Mouse (Mus musculus) liver, embryonic 14.5 days (tissue): ENCODE measurements around the gene Sec14l3. TPM values are rescaled to one million over a fixed set of nuclear protein-coding genes. Genes with fewer than 3 reads are reported as not detected.

Experiments used
- ATAC-seq: fragments of 200-750 bp; cut with Nextera tagmentation; 2 replicates; pipeline ENCODE4 v1.8.0; 2017; ENCODE audit warnings: moderate number of reproducible peaks, mild to moderate bottlenecking, moderate library complexity; ENCODE audit not compliant: insufficient read depth
- DNase-seq, 3 experiments: peaks; one replicate each; pipeline ENCODE4 v3.0.0-alpha.2; 2012 to 2013; ENCODE audit warnings: low read depth in 3 of 3, low spot score in 3 of 3
- H3K27ac ChIP-seq: fragments of 300-500 bp; sonication (generic); 2 replicates; pipeline ENCODE4 v1.5.1; 2014; ENCODE audit warnings: moderate library complexity, mild to moderate bottlenecking, control low read depth, inconsistent platforms
- H3K27me3 ChIP-seq: fragments of 300-500 bp; sonication (generic); 2 replicates; pipeline ENCODE4 v1.6.1; 2014; ENCODE audit warnings: mild to moderate bottlenecking, low read length, moderate library complexity; ENCODE audit not compliant: control insufficient read depth, insufficient read depth
- H3K36me3 ChIP-seq: fragments of 300-500 bp; sonication (generic); replicated peaks from 2 replicates; pipeline ENCODE4 v1.6.1; 2014; ENCODE audit warnings: low read depth; ENCODE audit not compliant: control insufficient read depth, insufficient read depth
- H3K4me1 ChIP-seq, 2 experiments: fragments of 200-500 bp in 1 of 2; fragments of 300-500 bp in 1 of 2; sonication (generic) in 1 of 2; replicated peaks; 2 replicates each; pipeline ENCODE4 v1.6.1; 2012 to 2014; ENCODE audit warnings: antibody characterized with exemption in 1 of 2, inconsistent platforms in 1 of 2, low read length in 1 of 2; ENCODE audit not compliant: control insufficient read depth in 2 of 2, insufficient read depth in 2 of 2
- H3K4me2 ChIP-seq: fragments of 300-500 bp; sonication (generic); 2 replicates; pipeline ENCODE4 v1.6.1; 2014; ENCODE audit warnings: low read depth, mild to moderate bottlenecking, control low read depth, moderate library complexity
- H3K4me3 ChIP-seq, 2 experiments: fragments of 200-500 bp in 1 of 2; fragments of 300-500 bp in 1 of 2; sonication (generic) in 1 of 2; 2 replicates each; pipeline ENCODE4 v1.5.1; 2012 to 2014; ENCODE audit warnings: low read depth in 2 of 2, low read length in 2 of 2, mild to moderate bottlenecking in 2 of 2, control low read depth in 1 of 2, inconsistent platforms in 1 of 2, moderate library complexity in 1 of 2; ENCODE audit not compliant: insufficient read depth in 1 of 2
- H3K9ac ChIP-seq: fragments of 300-500 bp; sonication (generic); replicated peaks from 2 replicates; pipeline ENCODE4 v1.6.1; 2014; ENCODE audit warnings: mild to moderate bottlenecking, control low read depth, moderate library complexity
- H3K9me3 ChIP-seq: fragments of 300-500 bp; sonication (generic); 2 replicates; pipeline ENCODE4 v1.6.1; 2016; ENCODE audit warnings: low read length, mixed read lengths; ENCODE audit not compliant: control insufficient read depth
- CTCF ChIP-seq: IDR thresholded peaks from 2 replicates; pipeline ENCODE4 v1.5.1; 2016; ENCODE audit warnings: antibody characterized with exemption, low read depth, control low read depth
- EP300 ChIP-seq: IDR thresholded peaks from 2 replicates; pipeline ENCODE4 v1.6.1; 2016; ENCODE audit warnings: antibody characterized with exemption, low read depth
- WGBS: fragments of 180-500 bp; shearing (Covaris S2); extraction: QIAGEN DNeasy Blood & Tissue Kit; methylation state at CpG from one replicate; pipeline ENCODE4 v1.1.7; 2014; ENCODE audit not compliant: insufficient replicate concordance; 5-methylcytosine and 5-hydroxymethylcytosine counted together
- polyA plus RNA-seq, 2 experiments: library from polyadenylated mRNA; depleted of rRNA in 1 of 2; stranded (reverse) in 1 of 2; unstranded in 1 of 2; fragments of >200 nt; fragmentation: Nextera tagmentation in 1 of 2; extraction: Ambion mirVana in 1 of 2; gene quantifications; 2 replicates each; pipeline versions ENCODE4 v1.2.1 to v1.2.3; 2012 to 2014

Gene Sec14l3
- polyA plus RNA-seq, 2 experiments = not detected

- no peak overlapping the region for H3K4me3 ChIP-seq
- H3K4me1 ChIP-seq = peaks cover 0 to 2% of the 10 kb centered on the region in 2 experiments; a peak in 1 of 4 replicates
- TF ChIP-seq EP300 = no peak
- no peak for TF ChIP-seq CTCF
- H3K4me2 ChIP-seq = no peak overlapping the region
- H3K36me3 ChIP-seq = no peaks in the 10 kb centered on the region
- no peak overlapping the region for H3K9ac ChIP-seq
- 55% methylated on average over 9 of the region's 9 CpGs for WGBS
- H3K9me3 ChIP-seq = no peaks in the 10 kb centered on the region
- ATAC-seq = no peak
- H3K27me3 ChIP-seq = no peaks in the 10 kb centered on the region
- H3K27ac ChIP-seq = no peak overlapping the region
- no peak for DNase-seq
Measured at GRCm38 (mm10) chr11:4027561-4028334, 36.9 kb upstream of the Sec14l3 start.

- DNase-seq (no peak), ATAC-seq (no peak)
- Histone ChIP-seq H3K9ac (no peak overlapping the region), H3K27me3 (no peaks in the 10 kb centered on the region), H3K36me3 (no peaks in the 10 kb centered on the region), H3K9me3 (no peaks in the 10 kb centered on the region), H3K4me1 (no peaks in the 10 kb centered on the region; a peak in 1 of 4 replicates), H3K4me2 (no peak overlapping the region), H3K4me3 (no peak overlapping the region), H3K27ac (no peak overlapping the region)
- 60% methylated on average over 4 of the region's 4 CpGs for WGBS
- TF ChIP-seq EP300 = no peak
- peak; percentile 22; the same call in 1 of the 2 replicates for TF ChIP-seq CTCF
Measured at GRCm38 (mm10) chr11:4029343-4029742, 35.3 kb upstream of the Sec14l3 start.

GRCm38 (mm10) chr11:4031126-4031941 lies 33.3 kb upstream of the Sec14l3 start, which contains the start of gene Sec14l4:
Gene Sec14l4, plus strand, starts transcription at chr11:4031462.
- Histone ChIP-seq H3K9me3 (no peaks in the 10 kb centered on the region), H3K27ac (no peak within 1 kb of the TSS), H3K36me3 (no peaks in the 10 kb centered on the region), H3K9ac (no peak within 1 kb of the TSS), H3K4me3 (0 out of 4 replicates have a peak within 1 kb of the TSS, but pooled peaks of 1 of the 2 experiments have one; percentile 10), H3K27me3 (no peaks in the 10 kb centered on the region), H3K4me2 (peak within 1 kb of the TSS; percentile 34), H3K4me1 (peaks cover 0 to 2% of the 10 kb centered on the region in 2 experiments; a peak in 1 of 4 replicates)
- WGBS = 47% methylated on average over 16 of the region's 16 CpGs
- no peak for DNase-seq
- TF ChIP-seq CTCF (no peak), EP300 (no peak)
- peak; percentile 48; the same call in 1 of the 2 replicates for ATAC-seq

GRCm38 (mm10) chr11:4031961-4032360 lies 32.7 kb upstream of the Sec14l3 start:
- no peak for ATAC-seq

More at GRCm38 (mm10) chr11:4031961-4032360, 32.7 kb upstream of the Sec14l3 start:
- Histone ChIP-seq H3K9me3 (no peaks in the 10 kb centered on the region), H3K36me3 (no peaks in the 10 kb centered on the region), H3K27me3 (no peaks in the 10 kb centered on the region), H3K27ac (no peak overlapping the region), H3K4me1 (peaks cover 0 to 2% of the 10 kb centered on the region in 2 experiments; a peak in 1 of 4 replicates), H3K4me2 (peak overlapping the region; percentile 34), H3K4me3 (0 out of 4 replicates have a peak overlapping the region, but pooled peaks of 1 of the 2 experiments have one; percentile 10), H3K9ac (no peak overlapping the region)
- no peak for DNase-seq
- WGBS = 45% methylated on average over 12 of the region's 12 CpGs
- no peak for TF ChIP-seq CTCF
- no peak for TF ChIP-seq EP300
